Mouse (Mus musculus) cerebellum, postnatal 25 days (tissue): ENCODE data around the gene Ebf1.
A peak's percentile ranks its signal among the peaks of the same experiment; 100 is the strongest.

Experiments used
- DNase-seq, 2 experiments: peaks; one replicate each; pipeline ENCODE4 v3.0.0; 2021; ENCODE audit warnings: mixed read lengths in 2 of 2

Gene Ebf1

GRCm38 (mm10) chr11:44663609-44664141 lies 46.6 kb downstream of the Ebf1 start:
- DNase-seq, result no peak

- peak; percentile 35 to 40 for DNase-seq
Observed at GRCm38 (mm10) chr11:44665156-44665682, 48.1 kb downstream of the Ebf1 start.

GRCm38 (mm10) chr11:44665741-44666531 lies 48.8 kb downstream of the Ebf1 start:
- DNase-seq, result no peak

GRCm38 (mm10) chr11:44666741-44667140 lies 49.6 kb downstream of the Ebf1 start:
- DNase-seq, result no peak

- DNase-seq, result no peak
Observed at GRCm38 (mm10) chr11:44681306-44681705, 64.2 kb downstream of the Ebf1 start.

GRCm38 (mm10) chr11:44681995-44682394 lies 64.9 kb downstream of the Ebf1 start:
- no peak for DNase-seq

- DNase-seq, result no peak
Observed at GRCm38 (mm10) chr11:44682703-44683539, 65.8 kb downstream of the Ebf1 start.

- DNase-seq, result no peak
Observed at GRCm38 (mm10) chr11:44684486-44685076, 67.5 kb downstream of the Ebf1 start.

GRCm38 (mm10) chr11:44685129-44685528 lies 68.0 kb downstream of the Ebf1 start:
- no peak for DNase-seq

GRCm38 (mm10) chr11:44685911-44686361 lies 68.8 kb downstream of the Ebf1 start:
- peak in 1 of 2 experiments; percentile 22 for DNase-seq

- DNase-seq, result no peak
Observed at GRCm38 (mm10) chr11:44686378-44686777, 69.3 kb downstream of the Ebf1 start.

- DNase-seq, result no peak
Observed at GRCm38 (mm10) chr11:44688542-44688941, 71.4 kb downstream of the Ebf1 start.

- DNase-seq, result peak in 1 of 2 experiments; percentile 26
Observed at GRCm38 (mm10) chr11:44689571-44690264, 72.6 kb downstream of the Ebf1 start.

- DNase-seq, result no peak
Observed at GRCm38 (mm10) chr11:44690265-44690572, 73.1 kb downstream of the Ebf1 start.

GRCm38 (mm10) chr11:44695416-44695815 lies 78.3 kb downstream of the Ebf1 start:
- DNase-seq, result no peak

GRCm38 (mm10) chr11:44696539-44697201 lies 79.6 kb downstream of the Ebf1 start:
- peak; percentile 71 to 74 for DNase-seq

GRCm38 (mm10) chr11:44700181-44700580 lies 83.1 kb downstream of the Ebf1 start:
- no peak for DNase-seq

- no peak for DNase-seq
Observed at GRCm38 (mm10) chr11:44701221-44701810, 84.2 kb downstream of the Ebf1 start.

- no peak for DNase-seq
Observed at GRCm38 (mm10) chr11:44701864-44702263, 84.7 kb downstream of the Ebf1 start.

GRCm38 (mm10) chr11:44702716-44703486 lies 85.8 kb downstream of the Ebf1 start:
- no peak for DNase-seq

GRCm38 (mm10) chr11:44703951-44704350 lies 86.8 kb downstream of the Ebf1 start:
- DNase-seq, result no peak
